Mouse (Mus musculus) monocyte, adult 2 months (primary cell): Measurements from ENCODE around the gene Fubp3.

Experiments used
- DNase-seq, 2 experiments: peaks; one replicate each; pipeline ENCODE4 v3.0.0; 2022; ENCODE audit warnings: low spot score in 2 of 2, low read depth in 1 of 2

Gene Fubp3

DNA sequence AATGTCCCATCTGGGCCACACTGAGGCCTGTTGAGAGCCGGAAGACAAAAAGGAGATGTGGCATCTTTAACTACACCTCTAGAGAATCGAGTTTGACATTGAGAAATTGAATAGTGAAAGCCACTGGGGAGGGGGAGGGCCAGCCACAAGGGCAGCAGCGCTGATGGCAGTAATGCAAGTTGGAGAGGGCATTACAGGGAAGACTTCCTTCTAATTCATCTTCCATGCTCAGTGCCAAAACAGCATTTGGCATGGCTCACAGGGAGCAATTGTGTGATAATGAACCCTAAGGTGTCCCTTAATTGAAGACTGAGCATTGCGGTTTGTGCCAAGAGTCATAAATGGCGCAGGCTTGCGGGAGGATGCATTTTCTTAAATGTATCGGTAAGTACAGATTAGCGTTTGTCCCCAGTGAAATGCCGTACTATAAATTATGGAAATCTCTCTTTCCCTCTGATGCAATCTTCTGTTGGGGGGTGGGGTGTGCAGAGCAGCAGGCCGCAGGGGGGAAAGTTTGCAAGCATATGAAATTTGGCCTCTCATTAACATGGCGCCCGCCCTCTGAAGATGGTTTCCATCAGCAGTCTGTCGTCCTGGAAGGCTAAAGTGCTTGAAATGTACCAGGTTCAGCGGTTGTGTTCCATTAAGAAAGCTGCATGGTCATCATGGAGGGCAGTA is 46.2 kb downstream of the Fubp3 start:
- DNase-seq: no peak

DNA sequence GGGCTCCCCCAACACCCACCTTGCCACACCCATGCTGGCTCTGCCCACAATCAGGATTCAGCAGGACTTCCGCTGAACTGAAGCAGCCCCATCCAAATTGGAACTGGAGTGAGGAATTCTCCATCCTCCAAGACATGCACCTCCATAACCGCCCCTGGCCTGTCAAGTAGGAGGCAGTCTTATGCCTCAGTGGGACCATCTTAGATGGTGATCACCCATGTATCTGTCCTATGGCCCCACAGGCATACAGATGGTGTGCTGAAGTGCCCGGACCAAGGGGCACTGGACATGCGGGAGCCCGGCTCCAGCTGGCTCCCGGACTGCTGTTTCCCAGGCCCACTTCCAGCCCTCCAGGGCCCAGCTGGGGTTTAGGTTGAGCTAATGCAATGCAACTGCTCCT is 46.8 kb downstream of the Fubp3 start:
- DNase-seq: no peak

- no peak for DNase-seq
These were observed 61.1 kb downstream of the Fubp3 start for GRCm38 (mm10) chr2:31633531-31633930.

DNA sequence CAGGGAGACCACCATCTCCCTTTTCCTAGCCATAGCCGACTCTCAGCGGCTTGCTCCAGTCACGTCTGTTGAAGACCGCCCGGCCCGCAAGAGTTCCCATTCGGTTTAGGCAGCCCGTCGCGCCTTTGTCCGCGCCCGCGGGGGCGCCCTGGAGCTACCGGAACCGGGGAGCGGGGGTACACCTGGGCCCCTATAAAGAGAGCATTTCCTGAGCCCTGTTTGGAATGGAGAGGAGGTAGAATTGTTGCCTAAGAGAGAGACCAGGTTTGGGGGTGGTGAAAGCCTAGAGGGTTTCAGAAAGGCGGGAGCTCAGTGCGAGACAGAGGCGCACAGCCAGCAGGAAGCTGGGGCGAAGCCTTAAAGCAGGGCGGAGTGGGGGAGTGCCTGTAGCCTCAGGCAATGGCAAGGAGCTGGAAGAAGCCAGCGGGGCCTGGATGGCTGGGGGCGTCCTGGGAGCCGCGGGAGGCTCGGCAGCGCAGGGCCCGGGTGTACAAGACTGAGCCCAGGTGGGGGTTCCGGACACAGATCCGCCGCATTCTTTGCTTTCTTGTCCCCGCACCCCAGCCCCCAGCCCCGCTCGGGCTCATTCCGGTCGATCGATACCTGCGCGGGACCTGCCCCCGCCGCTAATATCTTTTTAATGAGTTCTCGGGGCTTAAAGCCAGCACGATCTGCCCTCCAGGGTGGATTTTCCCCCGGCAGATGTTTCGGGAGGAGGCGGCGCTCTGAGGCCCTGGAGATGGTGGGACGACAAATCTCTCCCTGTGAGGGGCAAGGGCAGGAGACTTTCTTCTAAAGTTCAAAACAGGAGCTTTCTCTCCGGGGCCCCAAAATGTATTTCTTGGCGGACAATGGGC is 63.1 kb downstream of the Fubp3 start:
- DNase-seq: no peak

DNA sequence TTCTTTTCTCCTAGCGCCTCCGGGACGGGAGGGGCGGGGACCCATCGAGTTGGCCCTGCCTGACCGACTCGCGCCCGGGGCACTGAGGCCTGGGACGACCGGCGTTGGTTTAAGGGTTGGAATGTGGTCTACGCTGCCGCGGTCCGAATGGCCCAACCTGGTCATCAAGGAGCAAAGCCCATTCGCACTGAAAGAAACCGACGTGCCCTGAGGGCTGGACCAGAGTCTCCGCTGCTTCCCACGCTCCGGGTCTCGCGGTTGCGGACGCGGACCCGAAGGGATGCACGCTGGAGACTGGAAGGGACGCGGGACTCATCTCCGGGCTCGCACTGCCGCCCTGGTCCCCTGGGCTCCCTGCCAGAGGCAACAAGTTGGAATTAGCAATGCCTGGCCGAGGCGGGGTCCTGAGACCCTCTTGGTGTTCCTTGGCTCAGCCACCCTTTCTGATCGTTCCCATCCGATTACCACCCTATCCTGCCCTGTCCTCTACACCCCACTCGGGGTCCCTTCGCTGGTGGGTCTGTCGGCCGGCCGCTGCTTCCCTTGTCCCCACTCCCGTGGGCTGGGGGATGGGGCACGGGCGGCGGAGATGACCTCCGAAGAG is 63.8 kb downstream of the Fubp3 start:
- DNase-seq: no peak

- DNase-seq: no peak
These were observed 64.3 kb downstream of the Fubp3 start for GRCm38 (mm10) chr2:31636742-31637141.

DNA sequence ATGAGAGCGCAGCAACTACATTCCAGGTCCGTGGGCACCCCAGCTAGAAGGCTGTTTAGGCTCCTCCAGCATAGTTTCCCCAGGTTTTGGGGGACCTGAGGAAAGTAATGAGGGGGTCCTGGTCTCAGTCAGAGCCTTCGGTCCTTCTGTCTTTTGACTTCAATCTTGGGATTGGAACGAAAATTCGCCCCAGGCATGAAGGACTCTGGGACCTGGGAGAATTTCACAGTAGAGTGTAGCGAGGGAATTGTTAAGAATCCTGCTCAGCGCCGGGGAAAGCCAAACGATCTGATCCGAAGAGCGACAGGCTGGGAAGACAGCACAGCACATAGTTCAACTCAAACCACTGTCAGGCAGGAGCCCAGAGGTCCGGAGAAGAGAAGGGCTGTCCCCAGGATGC is 64.9 kb downstream of the Fubp3 start:
- no peak for DNase-seq

GRCm38 (mm10) chr2:31637807-31638206 is 65.4 kb downstream of the Fubp3 start:
- DNase-seq: no peak

DNA sequence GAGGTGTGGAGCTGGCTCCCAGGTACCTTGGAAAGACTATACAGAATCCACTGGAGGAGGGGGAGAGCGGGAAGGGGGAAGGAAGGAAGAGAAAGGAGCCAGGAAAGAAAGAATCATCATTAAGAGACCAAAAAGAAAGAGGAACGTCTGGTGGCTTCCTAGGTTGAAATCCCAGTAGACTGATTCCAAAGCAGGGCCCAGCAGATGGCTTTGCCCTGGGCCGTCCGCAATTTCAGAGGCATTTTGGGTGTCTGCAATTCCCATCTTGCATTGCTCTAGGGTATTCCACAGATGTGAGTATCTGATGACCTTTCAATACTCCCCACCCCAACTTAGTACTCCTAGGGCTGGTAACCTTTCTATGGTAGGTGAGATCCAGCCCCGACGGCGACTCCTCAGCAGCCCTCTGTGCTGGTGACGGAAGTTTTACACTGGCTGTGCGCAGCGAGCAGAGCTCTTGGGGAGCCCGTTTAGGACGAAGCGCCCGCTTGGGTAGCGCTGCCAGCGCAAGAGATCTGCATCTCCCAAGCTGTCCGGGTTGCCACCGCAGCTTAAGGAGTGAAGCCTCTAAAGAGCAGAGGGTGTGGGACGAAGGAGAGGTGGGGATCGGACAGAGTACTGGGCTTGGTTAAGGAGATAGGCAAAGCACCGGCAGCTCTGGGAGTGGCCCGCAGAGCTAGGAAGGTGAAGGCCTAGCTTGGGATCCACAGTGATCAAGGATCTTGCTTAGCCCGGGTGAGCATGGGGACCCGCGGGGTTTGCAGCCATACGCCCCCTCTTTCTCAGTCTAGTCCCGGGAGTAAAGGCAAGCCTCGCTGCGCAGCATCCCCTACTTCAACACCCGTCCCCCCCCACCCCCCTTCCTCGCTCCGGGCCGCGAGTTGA is 66.4 kb downstream of the Fubp3 start:
- DNase-seq: no peak

GRCm38 (mm10) chr2:31639466-31639760 is 67.0 kb downstream of the Fubp3 start:
- no peak for DNase-seq

GRCm38 (mm10) chr2:31639901-31640608 is 67.6 kb downstream of the Fubp3 start, which contains the start of gene Prdm12:
Gene Prdm12, plus strand, starts transcription at chr2:31640037.
- no peak for DNase-seq

DNA sequence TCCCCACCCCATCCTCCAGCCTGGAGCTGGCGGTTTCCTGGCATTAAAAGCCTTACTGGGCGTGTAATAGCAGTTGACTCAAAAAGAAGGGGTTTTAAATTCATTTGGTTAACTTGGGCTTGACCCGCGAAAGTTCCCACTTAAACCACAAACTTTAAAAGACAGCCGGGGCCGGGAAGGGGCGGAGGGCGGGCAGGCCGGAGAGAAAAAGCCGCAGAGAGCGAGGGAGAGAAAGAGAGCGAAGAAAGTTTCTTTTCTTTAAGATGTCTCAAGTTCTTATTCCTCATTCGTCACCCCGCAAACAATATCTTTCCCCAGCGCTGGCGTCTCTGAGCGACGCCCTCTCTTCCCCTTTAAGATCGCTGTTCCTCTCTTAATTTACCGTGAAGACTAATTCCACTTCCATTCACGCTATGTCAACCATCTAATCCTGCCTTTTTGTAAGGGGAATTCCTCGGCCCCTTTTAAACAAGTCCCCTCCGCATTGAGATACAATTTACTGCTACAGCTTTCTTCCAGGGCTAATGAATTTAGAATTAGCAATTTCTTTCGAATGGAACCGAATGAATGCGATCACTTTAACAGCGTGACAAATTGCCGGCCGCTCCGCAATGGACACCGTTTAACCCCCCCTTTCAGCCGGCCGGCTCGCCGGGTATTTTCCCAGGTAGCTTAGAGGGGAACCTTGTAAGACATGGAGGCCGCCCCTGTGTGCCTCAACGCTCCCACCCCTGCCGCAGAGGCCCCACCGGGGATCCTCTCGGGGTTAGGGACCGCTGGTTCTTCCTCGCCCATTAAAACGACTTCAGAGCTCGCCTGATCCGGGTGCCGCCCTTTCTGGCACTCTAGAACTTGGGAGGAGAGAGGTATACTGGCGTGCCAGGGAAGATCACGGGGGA is 68.4 kb downstream of the Fubp3 start:
- DNase-seq: no peak

DNA sequence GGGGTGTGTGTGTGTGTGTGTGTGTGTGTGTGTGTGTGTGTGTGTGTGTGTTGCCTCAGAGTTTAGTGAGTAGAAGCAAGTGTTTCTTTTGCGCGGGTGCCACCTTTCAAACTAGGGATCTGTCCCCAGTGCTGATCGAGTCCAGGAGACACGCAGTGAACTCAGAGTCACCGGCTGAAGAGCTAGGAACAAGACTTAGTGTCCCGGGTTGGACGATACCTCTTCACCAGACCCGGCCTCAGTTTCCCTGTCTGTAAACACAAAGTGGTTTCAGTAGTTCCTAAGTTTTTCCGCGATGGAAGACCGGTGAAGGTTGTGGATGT is 69.0 kb downstream of the Fubp3 start:
- no peak for DNase-seq

DNA sequence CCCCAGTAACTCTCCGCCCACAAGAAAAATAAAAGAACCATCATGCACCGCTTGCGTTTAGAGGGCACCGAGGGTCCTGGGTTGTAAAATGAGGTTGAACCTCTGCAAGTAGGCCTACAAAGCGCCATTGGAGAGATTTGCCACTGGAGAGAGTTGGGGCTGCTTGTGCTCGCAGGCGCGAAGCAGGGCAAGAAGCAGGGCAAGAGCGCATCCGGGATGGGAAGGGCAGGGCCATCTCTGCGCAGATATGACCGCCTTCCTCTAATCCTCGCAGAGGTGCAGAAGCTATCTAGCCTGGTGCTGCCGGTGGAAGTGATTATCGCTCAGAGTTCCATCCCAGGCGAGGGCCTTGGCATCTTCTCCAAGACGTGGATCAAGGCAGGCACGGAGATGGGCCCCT is 69.5 kb downstream of the Fubp3 start:
- DNase-seq: no peak

- DNase-seq: no peak
These were observed 81.8 kb downstream of the Fubp3 start for GRCm38 (mm10) chr2:31653971-31654853.

DNA sequence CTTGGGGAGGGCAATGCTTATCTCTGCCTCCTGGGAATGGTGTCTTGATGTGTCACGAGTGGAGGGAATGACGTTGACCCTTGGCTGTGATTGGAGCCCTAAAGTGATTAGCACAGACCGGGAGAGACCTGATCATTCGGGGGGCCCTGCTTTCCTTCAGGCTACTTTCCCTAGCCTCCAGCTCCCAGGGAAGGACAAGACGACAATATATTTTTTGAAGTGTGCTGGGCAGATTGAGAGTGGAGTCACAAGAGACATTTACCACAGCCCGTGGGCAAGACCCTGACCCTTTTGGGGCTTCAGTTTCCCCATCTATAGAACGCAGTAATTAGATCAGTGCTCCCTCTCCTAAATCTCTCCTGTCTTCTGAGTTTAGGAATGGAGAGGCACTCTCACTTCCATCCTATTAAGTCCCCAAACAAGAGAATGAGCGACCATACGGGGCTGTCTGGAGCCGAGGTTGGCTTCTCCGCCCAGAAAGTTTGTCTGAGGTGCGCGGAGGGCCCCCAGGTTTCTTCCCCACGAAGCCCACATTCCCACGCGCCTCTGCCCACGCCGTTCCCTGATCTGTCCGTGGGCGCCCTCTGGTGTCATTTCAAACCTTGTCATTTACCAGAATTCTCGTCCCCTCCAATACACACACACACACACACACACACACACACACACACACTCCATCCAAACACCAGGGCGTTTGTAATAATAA is 82.6 kb downstream of the Fubp3 start:
- no peak for DNase-seq

GRCm38 (mm10) chr2:31656374-31656773 is 83.9 kb downstream of the Fubp3 start:
- DNase-seq: no peak
